Mouse (Mus musculus) brain, embryonic 14.5 days (tissue): Measurements from ENCODE around the gene Dnajb12. TPM values are rescaled to one million over a fixed set of nuclear protein-coding genes. Genes with fewer than 3 reads are reported as not detected.
A peak's percentile ranks its signal among the peaks of the same experiment; 100 is the strongest.

ENCODE experiments used
- DNase-seq: peaks from one replicate; pipeline ENCODE4 v3.0.0-alpha.2; 2011; ENCODE audit warnings: low read depth
- CTCF ChIP-seq: fragments of 200-500 bp; IDR thresholded peaks from 2 replicates; pipeline ENCODE4 v1.5.1; 2012; ENCODE audit warnings: inconsistent platforms, mild to moderate bottlenecking, moderate library complexity, borderline replicate concordance; ENCODE audit not compliant: insufficient read depth, insufficient read length; ENCODE audit errors: extremely low read depth
- POLR2A ChIP-seq: fragments of 200-500 bp; IDR thresholded peaks from 2 replicates; pipeline ENCODE4 v1.6.1; 2012; ENCODE audit warnings: mild to moderate bottlenecking, inconsistent platforms, borderline replicate concordance; ENCODE audit not compliant: poor library complexity, insufficient read depth, insufficient read length, severe bottlenecking; ENCODE audit errors: extremely low read depth
- polyA plus RNA-seq: library from polyadenylated mRNA; depleted of rRNA; stranded (reverse); fragments of >200 nt; gene quantifications from 2 replicates; pipeline ENCODE4 v1.2.3, GENCODE M21; 2012

Dnajb12 gene
- polyA plus RNA-seq, 1 experiment, result 34.0 TPM

GRCm38 (mm10) chr10:59892977-59893376, 13.6 kb downstream of the Dnajb12 start:
- DNase-seq, result peak; percentile 93
- TF ChIP-seq POLR2A (no peak), CTCF (peak; percentile 99)

- DNase-seq, result peak; percentile 85
- TF ChIP-seq CTCF (peak; percentile 90), POLR2A (no peak)
Observed at GRCm38 (mm10) chr10:59894251-59895160, 15.2 kb downstream of the Dnajb12 start.

GRCm38 (mm10) chr10:59895460-59896186, 16.3 kb downstream of the Dnajb12 start:
- TF ChIP-seq CTCF, result no peak
- TF ChIP-seq POLR2A, result no peak
- no peak for DNase-seq

- DNase-seq, result no peak
- TF ChIP-seq CTCF (no peak), POLR2A (no peak)
Observed at GRCm38 (mm10) chr10:59896211-59896610, 16.9 kb downstream of the Dnajb12 start.

GRCm38 (mm10) chr10:59896911-59897331, 17.6 kb downstream of the Dnajb12 start:
- no peak for TF ChIP-seq CTCF
- no peak for TF ChIP-seq POLR2A
- DNase-seq, result peak; percentile 92

GRCm38 (mm10) chr10:59897511-59897910, 18.2 kb downstream of the Dnajb12 start:
- peak; percentile 98 for DNase-seq
- no peak for TF ChIP-seq POLR2A
- TF ChIP-seq CTCF, result no peak

- peak; percentile 54 for DNase-seq
- no peak for TF ChIP-seq POLR2A
- TF ChIP-seq CTCF, result no peak
Observed at GRCm38 (mm10) chr10:59898180-59898778, 18.9 kb downstream of the Dnajb12 start.

GRCm38 (mm10) chr10:59898935-59899334, 19.6 kb downstream of the Dnajb12 start:
- no peak for TF ChIP-seq CTCF
- no peak for TF ChIP-seq POLR2A
- DNase-seq, result no peak

GRCm38 (mm10) chr10:59899341-59900173, 20.2 kb downstream of the Dnajb12 start:
- TF ChIP-seq CTCF, result no peak
- no peak for TF ChIP-seq POLR2A
- peak; percentile 99 for DNase-seq

GRCm38 (mm10) chr10:59900174-59900435, 20.7 kb downstream of the Dnajb12 start:
- DNase-seq, result no peak
- TF ChIP-seq POLR2A (no peak), CTCF (no peak)

GRCm38 (mm10) chr10:59900939-59901338, 21.6 kb downstream of the Dnajb12 start:
- TF ChIP-seq POLR2A (no peak), CTCF (no peak)
- DNase-seq, result peak; percentile 63

- no peak for DNase-seq
- TF ChIP-seq POLR2A (no peak), CTCF (no peak)
Observed at GRCm38 (mm10) chr10:59901463-59901862, 22.1 kb downstream of the Dnajb12 start.
